Mouse (Mus musculus) heart, embryonic 11.5 days (tissue): Measurements from ENCODE around the gene Gm44596. TPM values are rescaled to one million over a fixed set of nuclear protein-coding genes. Genes with fewer than 3 reads are reported as not detected.

Experiments used
- ATAC-seq: fragments of 200-750 bp; cut with Nextera tagmentation; replicated peaks from 2 replicates; pipeline ENCODE4 v1.8.0; 2017; ENCODE audit warnings: moderate library complexity; ENCODE audit not compliant: insufficient number of reproducible peaks, low FRiP score, low TSS enrichment
- H3K27ac ChIP-seq: fragments of 300-500 bp; sonication (generic); 2 replicates; pipeline ENCODE4 v1.5.1; 2014; ENCODE audit warnings: mild to moderate bottlenecking, low read depth, low read length
- H3K27me3 ChIP-seq: fragments of 300-500 bp; sonication (generic); 2 replicates; pipeline ENCODE4 v1.6.1; 2014; ENCODE audit warnings: mild to moderate bottlenecking, low read length, mixed read lengths; ENCODE audit not compliant: control insufficient read depth, insufficient read depth
- H3K36me3 ChIP-seq: fragments of 300-500 bp; sonication (generic); 2 replicates; pipeline ENCODE4 v1.6.1; 2014; ENCODE audit warnings: mild to moderate bottlenecking, low read length, moderate library complexity, mixed read lengths; ENCODE audit not compliant: control insufficient read depth, insufficient read depth
- H3K4me1 ChIP-seq: fragments of 300-500 bp; sonication (generic); 2 replicates; pipeline ENCODE4 v1.6.1; 2014; ENCODE audit warnings: low read length; ENCODE audit not compliant: control insufficient read depth, insufficient read depth
- H3K4me2 ChIP-seq: fragments of 300-500 bp; sonication (generic); 2 replicates; pipeline ENCODE4 v1.6.1; 2014; ENCODE audit warnings: mild to moderate bottlenecking, moderate library complexity
- H3K4me3 ChIP-seq: fragments of 300-500 bp; sonication (generic); 2 replicates; pipeline ENCODE4 v1.5.1; 2014; ENCODE audit warnings: low read depth, low read length
- H3K9ac ChIP-seq: fragments of 300-500 bp; sonication (generic); 2 replicates; pipeline ENCODE4 v1.6.1; 2014; ENCODE audit warnings: mild to moderate bottlenecking, low read depth, low read length, moderate library complexity
- H3K9me3 ChIP-seq: fragments of 300-500 bp; sonication (generic); replicated peaks from 2 replicates; pipeline ENCODE4 v1.6.1; 2016; ENCODE audit warnings: low read length; ENCODE audit not compliant: control insufficient read depth
- WGBS: fragments of 180-500 bp; shearing (Covaris S2); extraction: QIAGEN DNeasy Blood & Tissue Kit; methylation state at CpG from one replicate; pipeline ENCODE4 v1.1.7; 2014; ENCODE audit not compliant: insufficient replicate concordance; 5-methylcytosine and 5-hydroxymethylcytosine counted together
- polyA plus RNA-seq: library from polyadenylated mRNA; unstranded; fragments of >200 nt; fragmentation: Nextera tagmentation; extraction: Ambion mirVana; gene quantifications from 2 replicates; pipeline ENCODE4 v1.2.1, GENCODE M21; 2014

Gene Gm44596
- polyA plus RNA-seq, 1 experiment from 2014 or later, result not detected

- no peak overlapping the region for H3K9ac ChIP-seq
- H3K27ac ChIP-seq, result no peak overlapping the region
- no peaks in the 10 kb centered on the region for H3K27me3 ChIP-seq
- H3K4me3 ChIP-seq, result no peak overlapping the region
- H3K4me2 ChIP-seq, result no peak overlapping the region
- no peak for ATAC-seq
- peaks cover 9% of the 10 kb centered on the region for H3K36me3 ChIP-seq
- H3K4me1 ChIP-seq, result 0 out of 2 replicates have a peak, but pooled peaks cover 4% of the 10 kb centered on the region
- 86% methylated on average over 5 of the region's 5 CpGs for WGBS
- no peaks in the 10 kb centered on the region for H3K9me3 ChIP-seq
These were observed 40.9 kb downstream of the Gm44596 start for GRCm38 (mm10) chr6:128416169-128416568.

- Histone ChIP-seq H3K9me3 (no peaks in the 10 kb centered on the region), H3K27ac (no peak overlapping the region), H3K27me3 (no peaks in the 10 kb centered on the region), H3K4me1 (0 out of 2 replicates have a peak, but pooled peaks cover 5% of the 10 kb centered on the region), H3K36me3 (peaks cover 2% of the 10 kb centered on the region; the same call in 1 of the 2 replicates), H3K4me2 (no peak overlapping the region), H3K9ac (no peak overlapping the region), H3K4me3 (no peak overlapping the region)
- no peak for ATAC-seq
- 82% methylated on average over 1 of the region's 1 CpGs for WGBS
These were observed 42.8 kb downstream of the Gm44596 start for GRCm38 (mm10) chr6:128418076-128418475.

GRCm38 (mm10) chr6:128421036-128421435 is 45.7 kb downstream of the Gm44596 start:
- Histone ChIP-seq H3K4me2 (no peak overlapping the region), H3K9me3 (no peaks in the 10 kb centered on the region), H3K27me3 (no peaks in the 10 kb centered on the region), H3K4me1 (0 out of 2 replicates have a peak, but pooled peaks cover 5% of the 10 kb centered on the region), H3K27ac (no peak overlapping the region), H3K4me3 (no peak overlapping the region), H3K9ac (no peak overlapping the region), H3K36me3 (no peaks in the 10 kb centered on the region)
- ATAC-seq, result no peak
- 73% methylated on average over 2 of the region's 2 CpGs for WGBS

GRCm38 (mm10) chr6:128421480-128421879 is 46.2 kb downstream of the Gm44596 start:
- no peak overlapping the region for H3K27ac ChIP-seq
- H3K36me3 ChIP-seq, result no peaks in the 10 kb centered on the region
- no peak overlapping the region for H3K4me2 ChIP-seq
- H3K4me3 ChIP-seq, result no peak overlapping the region
- no peak for ATAC-seq
- H3K27me3 ChIP-seq, result no peaks in the 10 kb centered on the region
- H3K9ac ChIP-seq, result no peak overlapping the region
- no peaks in the 10 kb centered on the region for H3K9me3 ChIP-seq
- 89% methylated on average over 3 of the region's 3 CpGs for WGBS
- H3K4me1 ChIP-seq, result 0 out of 2 replicates have a peak, but pooled peaks cover 5% of the 10 kb centered on the region

GRCm38 (mm10) chr6:128423496-128424268 is 48.4 kb downstream of the Gm44596 start:
- Histone ChIP-seq H3K4me3 (peak overlapping the region; percentile 56), H3K9ac (peak overlapping the region; percentile 86), H3K27ac (peak overlapping the region; percentile 95), H3K4me2 (peak overlapping the region; percentile 78), H3K27me3 (no peaks in the 10 kb centered on the region), H3K36me3 (peaks cover 3% of the 10 kb centered on the region; the same call in 1 of the 2 replicates), H3K9me3 (no peaks in the 10 kb centered on the region), H3K4me1 (0 out of 2 replicates have a peak, but pooled peaks cover 5% of the 10 kb centered on the region)
- 0 out of 2 replicates have a peak, but pooled peaks have one; percentile 46 for ATAC-seq
- 42% methylated on average over 15 of the region's 16 CpGs for WGBS

- Histone ChIP-seq H3K27ac (peak within 1 kb of the TSS; percentile 95), H3K4me1 (0 out of 2 replicates have a peak, but pooled peaks cover 5% of the 10 kb centered on the region), H3K4me3 (peak within 1 kb of the TSS; percentile 56), H3K27me3 (no peaks in the 10 kb centered on the region), H3K9me3 (no peaks in the 10 kb centered on the region), H3K4me2 (peak within 1 kb of the TSS; percentile 78), H3K9ac (peak within 1 kb of the TSS; percentile 86), H3K36me3 (peaks cover 8% of the 10 kb centered on the region; the same call in 1 of the 2 replicates)
- under 1% methylated on average over 42 of the region's 42 CpGs for WGBS
- peak; percentile 94 for ATAC-seq
These were observed 49.1 kb downstream of the Gm44596 start, which contains the start of gene Itfg2 for GRCm38 (mm10) chr6:128424269-128425019. Gene Itfg2, minus strand, starts transcription at chr6:128424931.

- WGBS, result 17% methylated on average over 9 of the region's 9 CpGs
- peak overlapping the region; percentile 78 for H3K4me2 ChIP-seq
- ATAC-seq, result no peak
These were observed 49.7 kb downstream of the Gm44596 start for GRCm38 (mm10) chr6:128425046-128425445.

GRCm38 (mm10) chr6:128427571-128427970 is 52.3 kb downstream of the Gm44596 start:
- Histone ChIP-seq H3K27me3 (no peaks in the 10 kb centered on the region), H3K4me2 (no peak overlapping the region), H3K27ac (no peak overlapping the region), H3K9ac (no peak overlapping the region), H3K4me1 (no peaks in the 10 kb centered on the region), H3K9me3 (no peaks in the 10 kb centered on the region), H3K36me3 (peaks cover 34% of the 10 kb centered on the region), H3K4me3 (no peak overlapping the region)
- no peak for ATAC-seq
- 90% methylated on average over 5 of the region's 5 CpGs for WGBS

More at GRCm38 (mm10) chr6:128425046-128425445, 49.7 kb downstream of the Gm44596 start:
- Histone ChIP-seq H3K27me3 (no peaks in the 10 kb centered on the region), H3K36me3 (peaks cover 12% of the 10 kb centered on the region), H3K4me1 (0 out of 2 replicates have a peak, but pooled peaks cover 5% of the 10 kb centered on the region), H3K4me3 (peak overlapping the region; percentile 56), H3K27ac (peak overlapping the region; percentile 95), H3K9me3 (no peaks in the 10 kb centered on the region), H3K9ac (peak overlapping the region; percentile 86)
